Mouse (Mus musculus) kidney, adult 2 months (tissue): ENCODE data around the gene Ccn2.

Source experiments
- CTCF ChIP-seq: fragments of 200-500 bp; conservative IDR thresholded peaks from 2 replicates; pipeline ENCODE4 v1.5.1; 2011; ENCODE audit warnings: low read depth, mild to moderate bottlenecking, control low read depth, low read length, moderate library complexity, mixed read lengths; ENCODE audit not compliant: insufficient read depth, insufficient read length
- POLR2A ChIP-seq: fragments of 200-500 bp; IDR thresholded peaks from one replicate; pipeline ENCODE4 v1.6.1; 2011; ENCODE audit warnings: low read depth, low read length, control low read depth

GRCm38 (mm10) chr10:24629086-24629720 is 34.0 kb downstream of the Ccn2 start:
- no peak for TF ChIP-seq CTCF
- TF ChIP-seq POLR2A: no peak
